Mouse (Mus musculus) MEL (cell line): ENCODE measurements around the gene Senp6. TPM values are rescaled to one million over a fixed set of nuclear protein-coding genes. Genes with fewer than 3 reads are reported as not detected.

Experiments used
- DNase-seq: peaks from one replicate; pipeline ENCODE4 v3.0.0; 2011; ENCODE audit warnings: low read depth, low spot score
- H3K27ac ChIP-seq: 2 replicates; pipeline ENCODE4 v1.5.1; 2012; ENCODE audit warnings: low read depth, mild to moderate bottlenecking, control low read depth, low read length, moderate library complexity; ENCODE audit not compliant: control insufficient read depth
- H3K27me3 ChIP-seq, 2 experiments: fragments of 150-350 bp in 1 of 2; sonication (generic) in 1 of 2; 2 replicates each; pipeline ENCODE4 v1.6.1; 2012; ENCODE audit warnings: low read length in 2 of 2, mild to moderate bottlenecking in 2 of 2, improper control_type of control experiment in 1 of 2, moderate library complexity in 1 of 2; ENCODE audit not compliant: insufficient read depth in 2 of 2, control insufficient read depth in 1 of 2
- H3K36me3 ChIP-seq, 2 experiments: 2 replicates each; pipeline ENCODE4 v1.6.1; 2012 to 2014; ENCODE audit warnings: low read length in 2 of 2, improper control_type of control experiment in 1 of 2, inconsistent platforms in 1 of 2, mild to moderate bottlenecking in 1 of 2; ENCODE audit not compliant: insufficient read depth in 2 of 2, control insufficient read depth in 1 of 2
- H3K4me1 ChIP-seq, 2 experiments: fragments of 150-350 bp in 1 of 2; sonication (generic) in 1 of 2; 2 replicates each; pipeline ENCODE4 v1.6.1; 2012; ENCODE audit warnings: low read length in 2 of 2, improper control_type of control experiment in 1 of 2, mild to moderate bottlenecking in 1 of 2; ENCODE audit not compliant: insufficient read depth in 2 of 2, control insufficient read depth in 1 of 2
- H3K4me3 ChIP-seq, 2 experiments: fragments of 150-350 bp in 1 of 2; sonication (generic) in 1 of 2; 2 replicates each; pipeline ENCODE4 v1.5.1; 2012; ENCODE audit warnings: low read depth in 2 of 2, low read length in 2 of 2, mild to moderate bottlenecking in 2 of 2, moderate library complexity in 2 of 2, control low read depth in 1 of 2, improper control_type of control experiment in 1 of 2; ENCODE audit not compliant: control insufficient read depth in 1 of 2, insufficient read depth in 1 of 2
- H3K79me2 ChIP-seq: 2 replicates; pipeline ENCODE4 v1.6.1; 2012; ENCODE audit warnings: mild to moderate bottlenecking, low read length, moderate library complexity; ENCODE audit not compliant: control insufficient read depth, poor library complexity, insufficient read depth
- H3K9ac ChIP-seq: 2 replicates; pipeline ENCODE4 v1.6.1; 2012; ENCODE audit warnings: low read depth, mild to moderate bottlenecking, control low read depth, low read length, moderate library complexity; ENCODE audit not compliant: control insufficient read depth, poor library complexity, severe bottlenecking
- H3K9me3 ChIP-seq: fragments of 150-350 bp; sonication (generic); replicated peaks from 2 replicates; pipeline ENCODE4 v1.6.1; 2012; ENCODE audit warnings: mild to moderate bottlenecking, low read length, improper control_type of control experiment, moderate library complexity; ENCODE audit not compliant: insufficient read depth
- BHLHE40 ChIP-seq: IDR thresholded peaks from 2 replicates; pipeline ENCODE4 v1.6.1; 2012; ENCODE audit warnings: low read depth, mild to moderate bottlenecking, inconsistent platforms, low read length, improper control_type of control experiment, borderline replicate concordance
- E2F4 ChIP-seq: IDR thresholded peaks from 2 replicates; pipeline ENCODE4 v1.6.1; 2011; ENCODE audit warnings: low read depth, low read length, improper control_type of control experiment, borderline replicate concordance
- ELF1 ChIP-seq: IDR thresholded peaks from 2 replicates; pipeline ENCODE4 v1.6.1; 2014; ENCODE audit warnings: low read depth, mild to moderate bottlenecking, inconsistent platforms, low read length, improper control_type of control experiment, moderate library complexity
- EP300 ChIP-seq, 2 experiments: IDR thresholded peaks; 2 replicates each; pipeline ENCODE4 v1.6.1; 2011; ENCODE audit warnings: improper control_type of control experiment in 2 of 2, low read length in 2 of 2, low read depth in 1 of 2, mild to moderate bottlenecking in 1 of 2
- GABPA ChIP-seq: IDR thresholded peaks from 2 replicates; pipeline ENCODE4 v1.6.1; 2012; ENCODE audit warnings: low read depth, mild to moderate bottlenecking, inconsistent platforms, low read length, improper control_type of control experiment, moderate library complexity
- GATA1 ChIP-seq: IDR thresholded peaks from 2 replicates; pipeline ENCODE4 v1.6.1; 2011; ENCODE audit warnings: low read depth, low read length, improper control_type of control experiment
- JUND ChIP-seq: IDR thresholded peaks from 2 replicates; pipeline ENCODE4 v1.6.1; 2011; ENCODE audit warnings: low read depth, mild to moderate bottlenecking, improper control_type of control experiment, low read length
- MEF2A ChIP-seq: IDR thresholded peaks from 2 replicates; pipeline ENCODE4 v1.6.1; 2014; ENCODE audit warnings: low read depth, mild to moderate bottlenecking, inconsistent platforms, low read length, improper control_type of control experiment; ENCODE audit not compliant: poor library complexity, insufficient replicate concordance, severe bottlenecking; ENCODE audit errors: extremely low read depth
- MYB ChIP-seq: IDR thresholded peaks from 2 replicates; pipeline ENCODE4 v1.6.1; 2011; ENCODE audit warnings: mild to moderate bottlenecking, low read depth, low read length, improper control_type of control experiment
- MYC ChIP-seq: IDR thresholded peaks from 2 replicates; pipeline ENCODE4 v1.6.1; 2011; ENCODE audit warnings: low read depth, mild to moderate bottlenecking, low read length, improper control_type of control experiment, moderate library complexity
- POLR2AphosphoS2 ChIP-seq: IDR thresholded peaks from 2 replicates; pipeline ENCODE4 v1.6.1; 2011; ENCODE audit warnings: low read length, improper control_type of control experiment
- POLR2AphosphoS5 ChIP-seq: IDR thresholded peaks from 2 replicates; pipeline ENCODE4 v1.6.1; 2012; ENCODE audit warnings: low read depth, borderline replicate concordance, mild to moderate bottlenecking, inconsistent platforms, low read length, moderate library complexity, mixed read lengths
- RAD21 ChIP-seq: IDR thresholded peaks from 2 replicates; pipeline ENCODE4 v1.6.1; 2011; ENCODE audit warnings: mild to moderate bottlenecking, low read depth, low read length, improper control_type of control experiment
- SIN3A ChIP-seq: IDR thresholded peaks from 2 replicates; pipeline ENCODE4 v1.6.1; 2012; ENCODE audit warnings: low read length, improper control_type of control experiment, inconsistent platforms
- SMC3 ChIP-seq: IDR thresholded peaks from 2 replicates; pipeline ENCODE4 v1.6.1; 2011; ENCODE audit warnings: low read depth, low read length, improper control_type of control experiment
- UBTF ChIP-seq: IDR thresholded peaks from 2 replicates; pipeline ENCODE4 v1.6.1; 2012; ENCODE audit warnings: low read depth, mild to moderate bottlenecking, inconsistent platforms, low read length, improper control_type of control experiment, moderate library complexity, borderline replicate concordance; ENCODE audit not compliant: insufficient read depth
- USF2 ChIP-seq, 2 experiments: IDR thresholded peaks; 2 replicates each; pipeline ENCODE4 v1.6.1; 2011 to 2012; ENCODE audit warnings: improper control_type of control experiment in 2 of 2, low read length in 2 of 2, borderline replicate concordance in 1 of 2, inconsistent platforms in 1 of 2, low read depth in 1 of 2, mild to moderate bottlenecking in 1 of 2; ENCODE audit not compliant: insufficient read depth in 1 of 2
- ZC3H11A ChIP-seq: IDR thresholded peaks from 2 replicates; pipeline ENCODE4 v1.6.1; 2012; ENCODE audit warnings: low read depth, mild to moderate bottlenecking, inconsistent platforms, low read length, improper control_type of control experiment
- ZKSCAN1 ChIP-seq: IDR thresholded peaks from 2 replicates; pipeline ENCODE4 v1.6.1; 2012; ENCODE audit warnings: low read depth, mild to moderate bottlenecking, inconsistent platforms, low read length, improper control_type of control experiment, moderate library complexity
- polyA plus RNA-seq, 2 experiments: library from polyadenylated mRNA; stranded (reverse) in 1 of 2; unstranded in 1 of 2; fragments of >175 nt in 1 of 2; fragments of >200 nt in 1 of 2; gene quantifications; 2 replicates each; pipeline versions ENCODE4 v1.2.1 to v1.2.4; 2012; ENCODE audit warnings: low replicate concordance in 2 of 2, low read depth in 1 of 2; ENCODE audit not compliant: insufficient read length in 2 of 2, insufficient read depth in 1 of 2, missing spikeins in 1 of 2
- total RNA-seq: library from RNA; depleted of rRNA; stranded (reverse); fragments of 300-350 nt; gene quantifications from 2 replicates; pipeline ENCODE4 v1.2.3, GENCODE M21; 2012

Senp6 gene
- total and polyA plus RNA-seq, 3 experiments: 67.0 to 670 (median 71.1) TPM

DNA sequence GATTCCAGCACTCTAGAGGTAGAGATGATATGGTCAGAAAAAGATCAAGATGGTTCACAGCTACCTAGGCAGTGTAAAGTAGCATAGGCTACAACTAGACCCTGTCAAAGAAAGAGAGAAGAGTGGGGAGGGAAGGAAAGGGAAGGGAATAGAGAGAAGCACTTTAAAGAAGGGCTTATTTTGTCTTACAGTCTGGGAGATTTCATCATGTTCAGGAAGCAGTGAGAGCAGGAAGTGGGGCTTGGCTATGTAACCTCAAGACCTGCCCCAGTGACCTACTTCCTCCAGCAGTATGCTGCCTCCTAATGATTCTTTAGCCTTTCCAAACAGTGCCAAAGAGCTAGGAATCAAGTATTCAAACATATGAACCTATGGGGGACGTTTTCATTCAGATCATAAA lies 14.2 kb downstream of the Senp6 start:
- peaks cover 0 to 7% of the 10 kb centered on the region in 2 experiments; a peak in 1 of 4 replicates for H3K4me1 ChIP-seq
- no peak overlapping the region for H3K9ac ChIP-seq
- no peaks in the 10 kb centered on the region for H3K9me3 ChIP-seq
- DNase-seq: peak; percentile 47
- H3K27ac ChIP-seq: no peak overlapping the region
- peaks cover 5 to 8% of the 10 kb centered on the region in 2 experiments for H3K36me3 ChIP-seq
- no peak overlapping the region for H3K4me3 ChIP-seq
- peak; percentile 66; the same call in 1 of the 2 replicates for TF ChIP-seq ELF1
- TF ChIP-seq ZKSCAN1: no peak
- TF ChIP-seq, all 39 proteins: peak for 1
- Histone ChIP-seq H3K27me3 (no peaks in the 10 kb centered on the region), H3K79me2 (peaks cover 62% of the 10 kb centered on the region)

DNA sequence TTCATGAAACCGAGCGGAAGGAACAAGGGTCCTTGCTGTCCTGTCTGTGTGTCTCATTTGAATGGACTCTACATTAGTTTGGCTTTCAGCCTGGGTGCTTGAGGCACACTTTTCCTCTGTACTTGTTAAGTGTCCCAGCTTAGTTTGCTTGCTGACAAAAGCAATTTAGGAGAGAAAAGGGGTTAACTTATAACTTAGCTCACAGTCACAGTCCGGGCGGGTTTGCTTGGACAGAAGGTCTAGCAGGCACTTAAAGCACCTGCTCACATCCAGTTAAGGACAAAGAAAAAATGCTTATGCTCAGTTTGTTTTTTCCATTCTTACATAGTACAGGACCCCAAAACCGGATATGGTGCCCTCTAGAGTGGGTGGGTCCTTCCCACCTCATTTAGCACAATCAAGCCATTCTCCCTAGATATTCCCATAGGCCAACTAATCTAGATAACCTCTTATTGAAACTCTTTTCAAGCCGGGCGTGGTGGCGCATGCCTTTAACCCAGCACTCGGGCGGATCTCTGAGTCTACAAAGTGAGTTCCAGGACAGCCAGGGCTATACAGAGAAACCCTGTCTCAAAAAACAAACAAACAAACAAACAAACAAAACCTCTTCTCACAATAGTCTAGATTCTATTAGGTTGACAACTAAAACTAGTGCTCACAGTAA lies 17.9 kb downstream of the Senp6 start:
- Histone ChIP-seq H3K4me1 (peaks cover 0 to 7% of the 10 kb centered on the region in 2 experiments; a peak in 3 of 4 replicates), H3K9me3 (no peaks in the 10 kb centered on the region), H3K36me3 (peaks cover 3 to 13% of the 10 kb centered on the region in 2 experiments; a peak in 3 of 4 replicates), H3K9ac (no peak overlapping the region), H3K79me2 (peaks cover 50% of the 10 kb centered on the region), H3K27me3 (no peaks in the 10 kb centered on the region), H3K27ac (no peak overlapping the region), H3K4me3 (no peak overlapping the region)
- no peak for DNase-seq
- no peak for TF ChIP-seq RAD21
- no peak for TF ChIP-seq MYC
- no peak for TF ChIP-seq MYB
- TF ChIP-seq USF2 (IDR thresholded peaks at IDR 0.05; ENCODE audit: borderline replicate concordance in 1 of 2, insufficient read depth in 1 of 2, low read depth in 1 of 2, low read length in 2 of 2): no peak
- no peak for TF ChIP-seq SIN3A
- TF ChIP-seq GATA1: no peak
- TF ChIP-seq SMC3: no peak
- no peak for TF ChIP-seq BHLHE40
- TF ChIP-seq UBTF: no peak
- no peak for TF ChIP-seq POLR2AphosphoS5
- TF ChIP-seq MEF2A: no peak
- no peak for TF ChIP-seq E2F4
- TF ChIP-seq POLR2AphosphoS2: no peak
- TF ChIP-seq ZC3H11A: no peak
- TF ChIP-seq JUND: no peak
- no peak for TF ChIP-seq EP300 (IDR thresholded peaks at IDR 0.05; ENCODE audit: low read depth in 1 of 2, low read length in 2 of 2)
- no peak for TF ChIP-seq GABPA
